Mouse (Mus musculus): ENCODE measurements around the gene Alox12e.

Alox12e gene

DNA sequence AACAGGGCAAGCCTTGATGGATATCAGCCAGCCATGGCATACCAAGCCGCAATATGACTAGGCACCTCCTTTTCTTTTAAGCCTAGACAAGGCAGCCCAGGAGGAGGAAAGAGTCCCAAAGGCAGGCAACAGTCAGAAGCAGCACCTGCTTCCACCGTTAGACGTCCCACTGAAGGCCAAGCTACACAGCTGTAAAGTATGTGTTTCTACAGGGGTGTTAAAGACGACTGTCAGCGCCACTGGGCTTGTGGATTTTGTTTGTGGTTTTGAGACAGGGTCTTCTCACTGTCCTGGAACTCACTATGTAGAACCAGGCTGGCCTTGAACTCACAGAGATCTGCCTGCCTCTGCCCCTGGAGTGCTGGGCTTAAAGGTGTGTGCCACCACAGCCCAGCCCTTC lies 36.7 kb downstream of the Alox12e start:
- DNase-seq (ENCODE audit: low spot score in 2 of 2): no peak

- no peak for DNase-seq (ENCODE audit: low spot score in 2 of 2)
These were observed 37.7 kb downstream of the Alox12e start for GRCm38 (mm10) chr11:70284757-70285156.

DNA sequence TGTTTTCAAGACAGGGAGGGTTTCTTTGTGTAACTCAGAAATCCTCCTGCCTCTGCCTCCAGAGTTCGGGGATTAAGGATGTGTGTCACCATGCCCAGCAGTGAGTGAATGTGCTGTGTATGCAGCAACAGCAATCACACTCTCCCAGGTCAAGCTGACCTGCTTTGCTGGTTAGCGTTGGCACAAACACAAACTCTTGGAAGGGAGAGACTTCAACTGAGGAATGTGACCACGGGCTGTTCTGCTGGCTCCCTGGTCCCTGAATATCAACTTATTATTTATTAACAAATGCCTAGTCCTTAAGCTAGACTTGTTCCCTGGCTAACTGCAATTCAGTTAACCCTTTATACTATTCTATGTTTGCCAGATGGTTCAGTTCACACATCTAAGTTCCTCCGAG lies 38.8 kb downstream of the Alox12e start:
- no peak for DNase-seq (ENCODE audit: low spot score in 2 of 2)

DNA sequence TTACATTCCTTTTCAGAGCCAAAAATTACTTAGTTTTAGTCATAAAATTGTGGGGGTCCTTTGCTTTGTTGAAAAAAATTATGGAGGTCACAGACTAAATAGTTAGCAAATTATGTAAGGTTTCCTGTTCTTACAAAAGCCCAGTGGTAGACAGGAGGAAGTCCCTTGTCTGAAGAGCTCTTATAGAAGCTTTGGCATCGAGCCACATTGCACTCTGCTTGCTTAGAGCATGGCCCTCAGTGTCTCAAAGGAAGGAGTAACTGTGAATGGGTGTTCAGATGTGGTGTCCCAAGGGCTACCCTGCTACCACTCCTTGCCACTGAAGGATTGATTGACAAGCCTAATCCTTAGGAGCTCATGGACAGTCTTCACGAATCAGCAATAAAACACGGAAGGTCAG lies 42.0 kb downstream of the Alox12e start:
- DNase-seq (ENCODE audit: low spot score in 2 of 2): peak; percentile 12 to 20

- DNase-seq (ENCODE audit: low spot score in 2 of 2): no peak
These were observed 43.5 kb downstream of the Alox12e start for GRCm38 (mm10) chr11:70278961-70279360.

DNA sequence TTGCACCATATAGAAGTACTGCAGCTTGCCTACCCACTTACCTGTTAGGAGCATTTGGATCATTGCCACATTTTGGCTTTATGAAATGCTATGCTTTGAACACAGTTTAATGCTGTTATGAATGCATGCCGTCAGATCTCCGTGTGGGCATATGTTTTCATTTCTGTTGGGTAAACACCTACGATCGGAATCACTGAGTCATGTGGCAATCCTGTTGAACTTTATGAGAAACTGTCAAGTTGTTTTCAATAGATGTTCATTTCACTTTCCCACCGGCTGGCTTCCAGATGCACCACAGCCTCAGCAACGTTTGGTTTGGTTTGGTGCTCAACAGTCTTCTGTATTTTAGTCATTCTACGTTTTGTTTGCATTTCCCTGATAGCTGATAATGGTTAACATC lies 50.8 kb downstream of the Alox12e start:
- DNase-seq (ENCODE audit: low spot score in 2 of 2): no peak

- no peak for DNase-seq (ENCODE audit: low spot score in 2 of 2)
These were observed 56.0 kb downstream of the Alox12e start for GRCm38 (mm10) chr11:70266405-70266804.

GRCm38 (mm10) chr11:70265819-70266218 lies 56.6 kb downstream of the Alox12e start:
- DNase-seq (ENCODE audit: low spot score in 2 of 2): no peak
